Mouse (Mus musculus): ENCODE results near the gene Caprin2. TPM values are rescaled to one million over a fixed set of nuclear protein-coding genes. Genes with fewer than 3 reads are reported as not detected.

Gene Caprin2
- polyA plus RNA-seq (2017; shearing (Covaris generic)) = 4.5 TPM

GRCm38 (mm10) chr6:148895773-148896506, at the start of gene Caprin2:
Gene Caprin2 (minus strand): TSS chr6:148896237.

GRCm38 (mm10) chr6:148830748-148831727, 65.0 kb downstream of the Caprin2 start, which contains the start of gene Ipo8:
Gene Ipo8 (minus strand): TSS chr6:148831467.

Other genes starting within 250 kb of the Caprin2 start
- 62.1 TPM for gene Ipo8, start 64.8 kb downstream of the Caprin2 start, polyA plus RNA-seq (2017; shearing (Covaris generic))
- 51.3 TPM for gene Sinhcaf, start 50.2 kb upstream of the Caprin2 start, polyA plus RNA-seq (2017; shearing (Covaris generic))
- gene Dennd5b, start 205.4 kb upstream of the Caprin2 start, polyA plus RNA-seq (2017; shearing (Covaris generic)) = 0.15 TPM
- not detected for gene Gm10203, start 233.9 kb upstream of the Caprin2 start, polyA plus RNA-seq (2017; shearing (Covaris generic))
- gene Etfbkmt, start 243.6 kb upstream of the Caprin2 start, polyA plus RNA-seq (2017; shearing (Covaris generic)) = 83.5 TPM

Measured in CD4-positive, CD25-positive, alpha-beta regulatory T cell, adult 9 weeks (primary cell).